Mouse (Mus musculus) spleen, embryonic (tissue): ENCODE data around the gene Gadd45a.

Experiments used
- CTCF ChIA-PET: fragments of 350-600 bp; sonication (Branson Sonifier 250); formaldehyde crosslinking; loops from one replicate; lab custom pipeline; 2022; lab: Charles Lee

The Gadd45a gene

GRCm38 (mm10) chr6:67036837-67037628 is at the start of gene Gadd45a:
TSS of gene Gadd45a (minus strand) at chr6:67037457.
- CTCF ChIA-PET: interaction anchor here (0.6 to 1.4 kb wide), 3 partner anchors 105 to 262 kb away, joined by 3 to 11 read pairs (median 6); no protein-coding TSS in a partner anchor

DNA sequence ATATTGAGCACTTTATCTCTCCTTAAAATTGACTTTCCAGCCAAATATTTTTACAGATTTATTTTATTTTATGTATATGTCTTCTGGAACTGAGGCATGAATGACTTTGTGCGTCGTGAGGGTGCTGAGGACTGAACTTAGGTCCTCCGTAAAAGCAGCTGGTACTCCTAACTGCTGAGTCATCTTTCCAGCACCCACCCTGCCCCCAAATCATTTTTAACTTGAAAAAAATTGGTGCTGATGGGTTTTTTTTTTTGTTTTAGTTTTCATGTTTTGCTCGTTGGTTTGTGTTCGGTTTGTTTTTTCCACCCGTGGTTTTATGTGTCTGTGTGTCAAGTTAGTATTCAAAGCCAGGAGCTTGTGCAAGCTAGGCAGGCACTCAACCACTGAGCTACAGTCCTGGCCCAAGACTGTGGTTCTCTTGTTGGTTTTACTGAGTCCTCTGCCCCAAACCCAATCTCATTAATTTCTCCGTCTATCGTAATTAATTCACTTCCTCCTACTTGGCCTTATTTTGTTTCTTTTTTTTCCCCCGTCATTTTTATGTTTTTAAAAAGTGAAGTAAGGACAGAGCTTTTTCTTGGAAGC is 48.7 kb upstream of the Gadd45a start:
- CTCF ChIA-PET: no interaction called here

GRCm38 (mm10) chr6:67084465-67084864 is 47.2 kb upstream of the Gadd45a start:
- CTCF ChIA-PET: no interaction called here

GRCm38 (mm10) chr6:67081141-67081540 is 43.9 kb upstream of the Gadd45a start:
- CTCF ChIA-PET: no interaction called here

- CTCF ChIA-PET: no interaction called here
Observed at GRCm38 (mm10) chr6:67078076-67078475, 40.8 kb upstream of the Gadd45a start.

DNA sequence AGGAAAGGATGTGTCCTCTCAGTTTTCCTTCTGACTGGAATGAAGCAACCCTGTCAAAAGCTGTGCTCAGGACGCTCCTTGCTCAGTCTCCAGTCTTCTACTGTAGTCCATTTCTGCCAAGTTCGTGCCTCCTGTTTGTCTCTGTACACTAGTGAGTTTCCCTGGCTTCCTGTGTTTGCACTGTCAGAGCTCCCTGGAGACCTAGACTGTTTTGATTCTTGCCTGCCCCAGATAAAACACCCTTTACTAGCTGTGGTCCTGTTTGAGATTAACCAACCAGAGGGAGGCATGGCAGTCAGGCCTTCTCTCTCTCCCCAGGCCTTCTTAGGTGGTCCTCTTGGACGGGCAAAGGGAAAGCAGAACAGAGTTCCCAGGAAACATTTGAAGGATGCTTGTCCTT is 40.2 kb upstream of the Gadd45a start:
- CTCF ChIA-PET: no interaction called here

- CTCF ChIA-PET: no interaction called here
Observed at GRCm38 (mm10) chr6:67076348-67076747, 39.1 kb upstream of the Gadd45a start.

- CTCF ChIA-PET: no interaction called here
Observed at GRCm38 (mm10) chr6:67074868-67075267, 37.6 kb upstream of the Gadd45a start.

- CTCF ChIA-PET: no interaction called here
Observed at GRCm38 (mm10) chr6:67073929-67074328, 36.7 kb upstream of the Gadd45a start.

- CTCF ChIA-PET: no interaction called here
Observed at GRCm38 (mm10) chr6:67073446-67073845, 36.2 kb upstream of the Gadd45a start.

GRCm38 (mm10) chr6:67071615-67072014 is 34.4 kb upstream of the Gadd45a start:
- CTCF ChIA-PET: no interaction called here

GRCm38 (mm10) chr6:67069800-67070315 is 32.6 kb upstream of the Gadd45a start:
- CTCF ChIA-PET: no interaction called here

- CTCF ChIA-PET: no interaction called here
Observed at GRCm38 (mm10) chr6:67069219-67069762, 32.0 kb upstream of the Gadd45a start.

DNA sequence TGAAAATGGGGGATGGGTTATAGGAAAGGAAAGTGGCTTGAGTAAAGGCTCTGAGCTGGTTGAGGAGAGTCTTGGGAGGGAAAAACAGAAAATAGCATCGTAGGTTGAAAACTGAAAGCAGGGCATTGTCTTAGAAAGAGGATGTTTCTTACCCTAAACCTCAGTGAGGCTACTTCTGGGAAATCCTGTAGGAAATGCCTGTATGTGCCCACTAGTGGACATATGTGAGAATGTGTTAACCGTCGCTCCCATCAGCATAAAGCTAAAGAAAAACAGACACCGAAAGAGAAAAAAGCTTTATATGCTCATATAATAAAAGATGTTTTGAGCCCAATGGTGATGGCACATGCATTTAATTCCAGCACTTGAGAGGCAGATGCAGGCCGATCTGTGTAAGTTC is 22.8 kb upstream of the Gadd45a start:
- CTCF ChIA-PET: no interaction called here

DNA sequence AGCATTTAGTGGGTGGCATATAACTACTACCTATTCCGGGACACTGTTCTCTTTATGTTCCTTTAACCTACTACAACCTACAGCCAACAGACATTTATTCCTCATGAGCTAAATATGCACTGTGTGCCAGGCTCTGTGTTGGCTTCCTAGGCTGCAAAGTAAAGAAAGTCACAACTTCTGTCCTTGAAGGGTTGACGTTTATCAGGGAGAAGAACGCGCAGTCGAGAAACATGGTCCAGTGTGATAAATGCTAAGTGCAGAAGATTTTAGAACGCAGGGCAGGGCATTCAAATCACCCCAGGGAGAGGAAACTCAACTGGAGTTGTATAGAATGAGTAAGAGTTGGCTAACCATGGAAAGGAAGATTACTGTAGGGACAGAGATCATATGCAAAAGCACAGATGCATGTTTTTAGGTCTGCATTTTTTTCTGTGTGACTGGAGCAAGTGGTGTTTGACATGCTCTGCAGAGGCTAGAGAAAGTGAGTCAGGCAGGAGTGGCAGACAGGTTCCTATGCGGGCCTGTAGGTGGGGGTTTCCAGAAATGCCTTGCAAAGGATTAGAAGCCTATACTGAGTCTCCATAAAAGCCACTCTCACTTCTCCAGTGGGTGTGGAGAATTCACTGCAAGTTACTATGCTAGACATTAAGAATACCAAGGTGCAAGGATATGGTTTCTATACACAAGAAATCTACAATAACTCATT is 20.9 kb upstream of the Gadd45a start:
- CTCF ChIA-PET: no interaction called here

DNA sequence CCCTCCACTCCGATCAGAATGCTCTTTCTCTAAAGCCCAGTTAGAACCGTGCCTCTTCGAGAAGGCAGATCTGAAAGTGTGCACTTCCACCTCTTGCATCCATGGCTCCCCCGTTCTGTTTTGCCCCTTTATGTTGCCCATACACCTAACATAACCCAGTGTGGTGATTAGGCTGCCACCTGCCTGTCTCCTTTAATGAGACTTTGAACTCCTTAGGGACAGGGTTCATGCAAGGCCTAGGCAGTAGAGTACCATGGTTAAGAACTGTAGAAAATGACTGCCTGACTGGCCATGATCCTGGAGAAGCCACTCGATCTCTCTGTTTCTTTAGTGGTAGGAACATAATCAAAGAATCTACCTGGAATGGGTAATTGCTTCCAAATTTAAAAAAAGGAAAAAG is 20.3 kb upstream of the Gadd45a start:
- CTCF ChIA-PET: no interaction called here

DNA sequence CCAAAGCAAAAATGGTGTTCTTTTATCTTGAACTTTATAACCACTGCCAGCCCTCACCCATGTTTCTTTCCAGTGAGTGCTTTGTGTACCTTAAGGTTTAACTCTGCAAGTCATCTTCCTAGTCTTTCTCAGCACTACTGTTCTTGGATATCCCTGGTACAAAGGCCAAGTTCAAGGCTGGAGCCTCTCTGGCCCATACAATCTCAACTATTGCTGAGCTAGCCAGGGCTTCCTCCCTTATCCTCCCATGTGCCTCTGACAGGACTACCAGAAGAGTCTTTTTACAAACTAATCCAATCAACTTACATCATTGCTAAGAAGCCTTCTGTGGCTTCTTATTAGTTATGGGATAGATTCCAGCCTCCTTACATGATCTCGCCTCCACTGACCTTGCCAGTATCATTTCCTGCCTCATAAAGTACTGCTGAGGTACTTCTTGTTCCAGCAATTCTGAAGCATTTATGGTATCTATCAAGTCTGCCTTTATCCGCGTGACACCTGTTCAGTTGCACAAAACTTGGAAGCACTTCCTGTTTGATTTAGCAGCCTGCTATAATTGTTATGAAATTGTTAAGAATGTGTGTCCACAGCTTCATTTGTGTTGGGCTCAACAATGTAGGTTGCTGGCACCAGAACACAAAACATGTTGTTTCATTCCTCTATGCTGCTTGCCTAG is 19.8 kb upstream of the Gadd45a start:
- CTCF ChIA-PET: no interaction called here

- CTCF ChIA-PET: no interaction called here
Observed at GRCm38 (mm10) chr6:67056108-67056888, 19.0 kb upstream of the Gadd45a start.

DNA sequence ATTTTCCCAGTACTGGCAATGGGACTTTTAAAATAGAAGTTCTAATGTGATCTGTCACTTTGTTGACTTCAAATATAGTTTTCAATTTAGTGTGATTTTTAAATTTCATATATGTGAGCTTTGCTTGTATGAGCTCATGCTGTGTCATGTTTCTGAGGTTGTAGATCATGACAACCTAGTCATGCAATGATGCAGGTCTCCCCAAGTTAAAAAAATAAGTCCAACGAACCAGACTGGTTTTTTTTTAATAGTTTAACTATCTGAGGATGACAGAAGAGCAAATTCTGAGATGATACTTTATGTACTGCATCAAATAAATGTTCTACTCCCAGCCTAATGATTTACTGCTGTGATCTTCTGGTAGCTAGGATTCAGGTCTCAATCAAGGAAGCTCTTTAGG is 12.8 kb upstream of the Gadd45a start:
- CTCF ChIA-PET: no interaction called here

- CTCF ChIA-PET: no interaction called here
Observed at GRCm38 (mm10) chr6:67049695-67050038, 12.4 kb upstream of the Gadd45a start.
